Mouse (Mus musculus) E14TG2a.4 (cell line): ENCODE data around the gene Bcr.

Experiments
- H3K27me3 ChIP-seq: 2 replicates; pipeline ENCODE4 v1.6.1; 2014; ENCODE audit warnings: low read length, control low read depth; ENCODE audit not compliant: insufficient read depth
- H3K36me3 ChIP-seq: 2 replicates; pipeline ENCODE4 v1.6.1; 2014; ENCODE audit warnings: low read length, control low read depth; ENCODE audit not compliant: insufficient read depth
- H3K4me1 ChIP-seq: replicated peaks from 2 replicates; pipeline ENCODE4 v1.6.1; 2014; ENCODE audit warnings: low read depth, low read length, control low read depth
- H3K4me3 ChIP-seq: replicated peaks from 2 replicates; pipeline ENCODE4 v1.5.1; 2014; ENCODE audit warnings: mild to moderate bottlenecking, low read length
- H3K9me3 ChIP-seq: 2 replicates; pipeline ENCODE4 v1.6.1; 2014; ENCODE audit warnings: low read length, control low read depth
- CTCF ChIP-seq: conservative IDR thresholded peaks from 2 replicates; pipeline ENCODE4 v1.5.1; 2014; ENCODE audit warnings: low read length
- NANOG ChIP-seq: IDR thresholded peaks from 2 replicates; pipeline ENCODE4 v1.6.1; 2014; ENCODE audit warnings: borderline replicate concordance, low read length, mixed read lengths
- POU5F1 ChIP-seq: IDR thresholded peaks from 2 replicates; pipeline ENCODE4 v1.6.1; 2014; ENCODE audit warnings: low read length, borderline replicate concordance

Bcr gene

GRCm38 (mm10) chr10:75118444-75118843 lies 58.1 kb downstream of the Bcr start:
- TF ChIP-seq CTCF (no peak), NANOG (peak; percentile 64)
- H3K9me3 ChIP-seq, result no peaks in the 10 kb centered on the region
- no peak overlapping the region for H3K4me3 ChIP-seq

GRCm38 (mm10) chr10:75119396-75119795 lies 59.0 kb downstream of the Bcr start:
- Histone ChIP-seq H3K9me3 (no peaks in the 10 kb centered on the region), H3K27me3 (no peaks in the 10 kb centered on the region), H3K36me3 (no peaks in the 10 kb centered on the region; the same call in 1 of the 2 replicates), H3K4me1 (peaks cover 51% of the 10 kb centered on the region), H3K4me3 (peak overlapping the region; percentile 17; the same call in 1 of the 2 replicates)
- no peak for TF ChIP-seq NANOG
- no peak for TF ChIP-seq POU5F1
- no peak for TF ChIP-seq CTCF

More at GRCm38 (mm10) chr10:75118444-75118843, 58.1 kb downstream of the Bcr start:
- Histone ChIP-seq H3K4me1 (peaks cover 51% of the 10 kb centered on the region), H3K27me3 (no peaks in the 10 kb centered on the region), H3K36me3 (no peaks in the 10 kb centered on the region; the same call in 1 of the 2 replicates)

- no peak overlapping the region for H3K4me3 ChIP-seq
- H3K36me3 ChIP-seq, result peaks cover 6% of the 10 kb centered on the region
- H3K27me3 ChIP-seq, result no peaks in the 10 kb centered on the region
- H3K9me3 ChIP-seq, result no peaks in the 10 kb centered on the region
- no peak for TF ChIP-seq POU5F1
- no peak for TF ChIP-seq NANOG
- TF ChIP-seq CTCF, result no peak
- peaks cover 51% of the 10 kb centered on the region for H3K4me1 ChIP-seq
Observed at GRCm38 (mm10) chr10:75120176-75120575, 59.8 kb downstream of the Bcr start.

GRCm38 (mm10) chr10:75121028-75121427 lies 60.6 kb downstream of the Bcr start:
- Histone ChIP-seq H3K27me3 (no peaks in the 10 kb centered on the region), H3K4me1 (peaks cover 51% of the 10 kb centered on the region), H3K36me3 (peaks cover 15% of the 10 kb centered on the region), H3K9me3 (no peaks in the 10 kb centered on the region), H3K4me3 (no peak overlapping the region)
- TF ChIP-seq NANOG, result no peak
- TF ChIP-seq CTCF, result no peak
- no peak for TF ChIP-seq POU5F1

- no peak for TF ChIP-seq NANOG
- TF ChIP-seq POU5F1, result no peak
- TF ChIP-seq CTCF, result no peak
- no peaks in the 10 kb centered on the region for H3K9me3 ChIP-seq
- no peak overlapping the region for H3K4me3 ChIP-seq
- H3K4me1 ChIP-seq, result peaks cover 19% of the 10 kb centered on the region
- H3K27me3 ChIP-seq, result no peaks in the 10 kb centered on the region
- H3K36me3 ChIP-seq, result peaks cover 26% of the 10 kb centered on the region
Observed at GRCm38 (mm10) chr10:75125577-75125976, 65.2 kb downstream of the Bcr start.

GRCm38 (mm10) chr10:75129283-75129710 lies 68.9 kb downstream of the Bcr start:
- no peak overlapping the region for H3K4me3 ChIP-seq
- H3K4me1 ChIP-seq, result peaks cover 10% of the 10 kb centered on the region
- H3K27me3 ChIP-seq, result no peaks in the 10 kb centered on the region
- peaks cover 51% of the 10 kb centered on the region for H3K36me3 ChIP-seq
- H3K9me3 ChIP-seq, result no peaks in the 10 kb centered on the region
- no peak for TF ChIP-seq NANOG
- no peak for TF ChIP-seq CTCF
- no peak for TF ChIP-seq POU5F1

- Histone ChIP-seq H3K27me3 (no peaks in the 10 kb centered on the region), H3K9me3 (no peaks in the 10 kb centered on the region), H3K36me3 (peaks cover 44% of the 10 kb centered on the region), H3K4me3 (no peak overlapping the region), H3K4me1 (peaks cover 21% of the 10 kb centered on the region)
- TF ChIP-seq NANOG (no peak), CTCF (no peak), POU5F1 (no peak)
Observed at GRCm38 (mm10) chr10:75130372-75131046, 70.1 kb downstream of the Bcr start.

- H3K9me3 ChIP-seq, result no peaks in the 10 kb centered on the region
- no peak for TF ChIP-seq NANOG
- no peak for TF ChIP-seq CTCF
- no peak for TF ChIP-seq POU5F1
- peaks cover 44% of the 10 kb centered on the region for H3K36me3 ChIP-seq
- H3K4me3 ChIP-seq, result no peak overlapping the region
- H3K4me1 ChIP-seq, result peaks cover 26% of the 10 kb centered on the region
- H3K27me3 ChIP-seq, result no peaks in the 10 kb centered on the region
Observed at GRCm38 (mm10) chr10:75131625-75132024, 71.2 kb downstream of the Bcr start.

GRCm38 (mm10) chr10:75134861-75135517 lies 74.6 kb downstream of the Bcr start:
- H3K36me3 ChIP-seq, result peaks cover 66% of the 10 kb centered on the region
- H3K4me1 ChIP-seq, result peaks cover 19% of the 10 kb centered on the region
- no peaks in the 10 kb centered on the region for H3K27me3 ChIP-seq
- no peak for TF ChIP-seq POU5F1
- H3K9me3 ChIP-seq, result no peaks in the 10 kb centered on the region
- H3K4me3 ChIP-seq, result no peak overlapping the region
